Mouse (Mus musculus): ENCODE measurements around the gene Cpt1c.

The Cpt1c gene

GRCm38 (mm10) chr7:44999753-45000152 is 25.1 kb upstream of the Cpt1c start:
- no peak for DNase-seq (ENCODE audit: low spot score in 2 of 2)

DNA sequence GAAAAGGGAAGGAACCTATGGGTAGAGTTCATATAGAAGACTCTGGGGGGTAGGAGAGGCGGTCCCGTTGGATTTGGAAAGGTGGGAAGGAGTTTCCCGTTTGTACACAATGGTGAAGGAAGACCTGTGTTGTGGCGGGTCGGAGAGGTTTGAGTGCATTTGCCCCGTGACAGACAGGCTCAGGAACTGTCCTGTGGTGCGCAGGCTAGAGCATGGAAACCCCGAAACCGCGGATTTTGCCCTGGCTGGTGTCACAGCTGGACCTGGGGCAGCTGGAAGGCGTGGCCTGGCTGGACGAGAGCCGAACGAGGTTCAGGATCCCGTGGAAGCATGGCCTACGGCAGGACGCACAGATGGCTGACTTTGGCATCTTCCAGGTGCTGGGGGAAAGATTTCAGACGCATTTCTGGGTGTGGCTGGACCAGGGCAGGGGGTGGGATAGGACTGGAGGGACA is 23.9 kb upstream of the Cpt1c start, which contains the start of gene Bcl2l12:
TSS of gene Bcl2l12 (minus strand) at position 212 of the 455 bp plus-strand sequence.
- peak; percentile 44 to 52 for DNase-seq (ENCODE audit: low spot score in 2 of 2)

GRCm38 (mm10) chr7:44997940-44998428 is 23.3 kb upstream of the Cpt1c start:
- no peak for DNase-seq (ENCODE audit: low spot score in 2 of 2)

DNA sequence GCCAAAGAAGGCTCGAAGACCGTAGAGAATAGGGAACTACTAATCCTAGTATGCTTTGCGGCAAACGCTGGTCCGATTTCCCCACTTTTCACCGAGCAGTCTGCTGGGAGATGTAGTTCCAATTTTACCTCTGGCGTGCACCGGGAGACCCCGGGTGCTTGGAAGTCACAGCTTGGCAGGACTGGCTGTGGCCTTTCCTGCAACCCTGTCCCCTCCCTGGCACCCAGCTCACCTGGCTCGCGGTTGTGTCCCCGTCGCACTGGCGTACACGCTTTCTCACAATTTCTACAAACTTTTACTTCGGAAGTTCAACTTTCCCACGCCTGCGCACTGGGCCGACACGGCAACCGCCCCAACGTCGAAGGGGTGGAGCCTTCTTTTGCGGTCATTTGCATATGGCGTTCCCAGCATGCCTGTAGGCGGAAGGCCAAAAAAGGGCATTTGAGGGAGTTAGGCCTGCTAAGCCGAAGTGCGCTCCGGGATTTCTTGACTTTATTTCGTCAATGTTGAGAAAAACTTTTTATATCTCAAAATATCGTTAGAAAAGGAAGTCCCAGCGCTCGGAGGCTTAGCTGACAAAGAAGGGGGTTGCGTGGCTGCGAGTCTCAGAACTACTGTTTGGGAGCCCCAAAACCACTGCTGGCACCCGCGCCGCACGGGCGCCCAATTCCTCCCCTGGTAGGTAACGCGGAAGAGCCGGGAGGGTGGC is 22.7 kb upstream of the Cpt1c start, which contains the start of gene Irf3:
TSS of gene Irf3 (plus strand) at position 418 of the 709 bp plus-strand sequence.
- peak; percentile 96 to 98 for DNase-seq (ENCODE audit: low spot score in 2 of 2)

DNA sequence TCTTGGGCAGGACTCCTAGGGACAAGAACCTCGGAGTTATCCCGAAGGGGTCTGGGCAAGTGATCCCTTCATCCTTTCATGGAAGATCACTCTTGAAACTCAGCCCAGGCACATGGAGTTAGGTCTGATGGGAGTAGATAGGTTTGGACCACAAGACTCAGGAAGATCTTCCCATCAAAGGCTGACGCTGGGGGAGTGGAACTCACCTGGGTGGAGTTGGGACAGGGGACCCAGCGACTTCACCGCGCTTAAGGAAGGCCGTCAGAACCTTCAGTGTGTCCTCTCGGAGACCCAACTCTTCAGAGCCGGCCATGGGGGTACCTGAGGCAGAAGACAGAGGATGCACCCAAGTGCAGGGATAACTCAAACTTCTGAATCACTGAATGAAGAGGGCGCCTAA is 22.0 kb upstream of the Cpt1c start:
- DNase-seq (ENCODE audit: low spot score in 2 of 2): no peak

GRCm38 (mm10) chr7:44986879-44987718 is 12.4 kb upstream of the Cpt1c start:
- no peak for DNase-seq (ENCODE audit: low spot score in 2 of 2)

DNA sequence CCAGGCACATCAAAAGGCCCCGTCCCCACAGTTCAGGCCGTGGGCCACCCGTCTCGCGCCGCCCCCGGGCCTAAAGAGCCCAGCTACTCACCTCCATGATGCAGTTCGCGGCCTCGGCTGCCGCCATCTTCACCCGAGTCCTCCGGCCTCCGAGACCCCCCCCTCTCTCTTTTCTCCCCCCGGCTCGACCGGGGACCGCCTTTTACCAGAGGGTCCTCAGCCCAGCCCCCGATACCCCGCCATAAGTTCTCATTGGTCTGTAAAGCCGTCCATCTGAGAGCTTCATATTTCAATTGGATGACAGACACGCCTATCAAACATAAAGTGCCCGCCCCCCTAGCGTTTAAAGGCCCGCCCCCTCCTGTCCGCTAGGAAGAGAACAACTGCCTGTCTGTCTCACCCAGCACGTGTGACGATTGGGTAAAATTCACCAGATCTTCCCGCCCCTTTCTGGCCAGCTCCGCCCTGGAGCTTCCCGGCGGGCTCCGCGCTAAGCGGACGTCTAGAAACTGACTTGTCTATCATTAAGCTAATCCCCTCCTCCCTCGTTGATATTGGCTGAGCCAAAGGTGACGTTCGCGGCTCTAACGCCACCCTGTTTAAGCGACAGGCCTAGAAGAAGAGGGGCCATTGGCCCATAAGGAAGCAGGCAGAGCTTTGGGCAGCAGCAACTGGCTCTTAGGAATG is 11.7 kb upstream of the Cpt1c start, which contains the start of gene Prmt1:
TSS of gene Prmt1 (minus strand) at position 377 of the 687 bp plus-strand sequence.
- DNase-seq (ENCODE audit: low spot score in 2 of 2): peak; percentile 99 to 100

DNA sequence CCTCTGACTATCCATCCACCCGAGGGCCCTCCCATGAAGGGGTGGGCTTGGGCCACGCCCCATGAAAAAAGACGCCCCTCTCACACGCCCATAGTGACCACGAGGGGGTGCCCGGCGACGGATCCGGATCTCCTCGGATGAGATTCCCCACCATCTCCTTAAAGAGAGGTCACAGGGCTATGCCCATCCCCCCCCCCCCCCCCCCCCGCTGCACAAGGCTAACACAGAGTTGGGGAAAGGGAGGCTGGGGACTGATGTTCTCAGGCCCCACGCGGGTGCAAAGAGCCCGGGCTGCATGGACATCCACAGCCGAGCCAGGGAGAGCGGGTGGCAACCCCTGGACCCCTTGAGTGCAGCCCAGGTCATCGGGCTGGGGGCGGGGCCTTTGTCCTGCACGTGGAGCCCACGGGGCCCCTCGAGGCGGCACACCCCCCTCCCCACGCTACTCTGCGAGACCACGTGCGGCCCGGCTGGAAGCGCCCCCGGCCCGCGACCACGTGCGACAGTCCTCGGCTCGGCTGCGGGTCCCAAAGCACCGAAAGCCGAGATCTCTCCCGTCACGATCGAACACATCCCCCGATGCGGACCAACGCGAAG is 11.0 kb upstream of the Cpt1c start:
- peak; percentile 66 to 80 for DNase-seq (ENCODE audit: low spot score in 2 of 2)

GRCm38 (mm10) chr7:44984833-44985164 is 10.1 kb upstream of the Cpt1c start:
- no peak for DNase-seq (ENCODE audit: low spot score in 2 of 2)

DNA sequence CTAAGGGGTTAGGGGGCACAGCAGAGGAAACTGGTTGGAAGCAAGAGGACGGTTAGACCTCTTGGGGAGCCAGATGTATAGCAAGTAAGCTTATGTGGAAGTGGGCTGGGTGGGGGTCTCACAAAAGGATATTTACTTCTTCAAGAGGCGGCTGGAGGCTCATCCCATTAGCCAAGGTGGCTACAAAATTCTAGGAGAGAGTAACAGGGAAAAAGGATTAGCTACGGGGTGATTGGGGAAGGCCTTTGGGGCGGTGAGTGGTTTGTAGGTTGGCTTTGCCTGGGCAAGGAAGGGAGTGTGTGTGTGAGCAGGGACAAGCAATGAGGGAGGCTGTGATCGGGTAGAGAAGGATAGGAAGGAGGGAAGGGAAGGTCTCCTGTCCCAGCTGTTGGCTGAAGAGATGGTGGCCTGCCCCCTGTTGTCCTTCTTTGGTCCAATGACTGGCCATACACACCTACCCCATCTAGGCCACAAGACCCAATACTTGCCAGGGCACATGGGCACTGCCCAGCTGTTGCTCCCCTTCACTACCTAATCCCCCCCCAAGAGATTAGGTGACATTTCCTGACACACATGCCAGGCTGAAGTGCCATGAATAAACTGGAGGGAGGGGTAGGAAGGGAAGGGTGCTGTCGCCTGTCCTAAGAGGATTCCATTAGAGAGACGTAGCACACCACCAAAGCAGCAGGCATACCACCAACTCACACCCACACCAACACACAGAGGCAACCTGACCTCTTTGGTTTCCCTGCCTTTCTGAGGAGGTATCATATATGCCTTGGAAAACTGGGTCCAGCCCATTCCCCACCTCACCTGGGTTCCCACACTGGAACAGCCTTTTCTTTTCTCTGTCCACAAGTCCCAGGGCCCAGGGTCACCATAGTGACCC is 9.5 kb upstream of the Cpt1c start:
- no peak for DNase-seq (ENCODE audit: low spot score in 2 of 2)

DNA sequence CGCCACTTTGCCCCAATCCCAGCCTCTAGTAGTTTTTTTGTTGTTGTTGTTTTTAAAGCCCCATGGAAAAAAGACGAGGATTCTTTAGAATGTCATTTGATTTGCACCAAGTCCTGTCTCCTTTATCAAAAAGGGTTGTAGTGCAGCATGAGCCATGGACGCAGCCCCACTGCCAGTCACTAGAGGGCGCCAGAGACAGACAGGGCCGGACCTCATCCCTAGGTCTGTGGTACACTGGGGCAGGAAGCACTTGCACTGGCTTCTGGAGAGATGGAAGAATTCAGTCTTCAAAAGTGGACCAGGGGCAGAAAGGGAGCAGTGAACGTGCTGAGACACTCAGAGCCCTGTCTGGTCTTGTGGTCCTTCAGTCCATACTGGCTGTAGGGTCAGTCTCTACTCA is 8.4 kb upstream of the Cpt1c start:
- DNase-seq (ENCODE audit: low spot score in 2 of 2): peak; percentile 71 to 83

- DNase-seq (ENCODE audit: low spot score in 2 of 2): no peak
Measured at GRCm38 (mm10) chr7:44981539-44981938, 6.9 kb upstream of the Cpt1c start.

DNA sequence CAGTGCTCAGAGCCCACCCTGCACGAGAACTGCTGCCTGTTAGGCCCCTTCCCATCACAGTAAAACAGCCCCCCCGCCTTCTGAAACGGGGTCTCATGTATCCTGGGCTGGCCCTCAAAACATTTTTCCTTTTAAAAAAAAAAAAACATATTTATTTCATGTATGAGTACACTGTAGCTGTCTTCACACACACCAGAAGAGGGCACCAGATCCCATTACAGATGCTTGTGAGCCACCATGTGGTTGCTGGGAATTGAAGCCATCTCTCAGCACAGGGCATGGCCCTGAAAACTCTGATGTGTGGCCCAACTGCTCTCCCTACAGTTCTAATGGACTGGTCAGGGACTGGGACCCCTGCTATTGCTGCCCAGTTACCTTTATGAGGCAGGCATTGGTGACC is 3.6 kb upstream of the Cpt1c start:
- no peak for DNase-seq (ENCODE audit: low spot score in 2 of 2)

- no peak for DNase-seq (ENCODE audit: low spot score in 2 of 2)
Measured at GRCm38 (mm10) chr7:44975117-44975419, 417 bp upstream of the Cpt1c start.

- DNase-seq (ENCODE audit: low spot score in 2 of 2): no peak
Measured at GRCm38 (mm10) chr7:44973415-44974130, 1.1 kb downstream of the Cpt1c start.

- no peak for DNase-seq (ENCODE audit: low spot score in 2 of 2)
Measured at GRCm38 (mm10) chr7:44971142-44971541, 3.5 kb downstream of the Cpt1c start.

DNA sequence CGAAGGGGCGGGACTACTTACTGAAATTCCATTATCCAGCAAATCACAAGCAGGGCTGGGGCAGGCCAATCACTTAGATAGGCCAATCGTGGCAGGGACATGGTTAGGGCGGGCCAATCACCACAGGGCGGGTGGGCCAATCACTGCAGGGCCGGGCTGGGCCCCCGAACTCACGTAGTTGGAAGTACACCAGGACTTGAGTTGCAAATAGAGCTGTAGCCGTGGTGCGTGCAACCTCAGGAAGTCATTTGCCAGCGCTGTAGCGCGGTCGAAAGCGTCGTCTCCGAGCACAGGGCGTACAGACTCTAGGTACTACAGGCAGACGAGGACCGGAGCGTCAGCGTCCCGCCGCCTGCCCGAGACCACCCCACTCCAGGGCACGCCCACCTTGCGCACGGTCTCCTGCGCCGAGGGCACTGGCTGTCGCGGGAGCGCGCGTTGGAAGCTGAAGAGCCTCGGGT is 4.4 kb downstream of the Cpt1c start:
- DNase-seq (ENCODE audit: low spot score in 2 of 2): peak; percentile 86 to 89

DNA sequence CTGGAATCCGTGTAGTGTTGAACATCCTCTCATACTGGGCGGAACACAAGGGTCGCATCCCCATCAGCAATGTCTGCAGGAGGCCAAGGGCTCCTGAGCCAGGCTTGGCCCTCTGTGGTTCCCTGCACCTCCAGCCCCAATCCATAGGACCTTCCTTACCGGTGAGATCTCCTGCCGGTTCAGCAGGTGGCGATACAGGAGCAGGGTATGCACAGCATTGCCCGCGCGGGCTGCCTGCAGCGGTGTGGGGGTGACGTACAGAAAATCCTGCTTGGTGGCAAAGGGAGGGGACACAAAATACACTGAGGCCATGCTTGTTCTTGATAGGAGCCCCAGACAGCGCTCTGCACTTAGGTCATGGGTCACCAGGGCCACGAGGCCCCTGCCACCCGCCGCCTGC is 8.0 kb downstream of the Cpt1c start:
- DNase-seq (ENCODE audit: low spot score in 2 of 2): no peak

DNA sequence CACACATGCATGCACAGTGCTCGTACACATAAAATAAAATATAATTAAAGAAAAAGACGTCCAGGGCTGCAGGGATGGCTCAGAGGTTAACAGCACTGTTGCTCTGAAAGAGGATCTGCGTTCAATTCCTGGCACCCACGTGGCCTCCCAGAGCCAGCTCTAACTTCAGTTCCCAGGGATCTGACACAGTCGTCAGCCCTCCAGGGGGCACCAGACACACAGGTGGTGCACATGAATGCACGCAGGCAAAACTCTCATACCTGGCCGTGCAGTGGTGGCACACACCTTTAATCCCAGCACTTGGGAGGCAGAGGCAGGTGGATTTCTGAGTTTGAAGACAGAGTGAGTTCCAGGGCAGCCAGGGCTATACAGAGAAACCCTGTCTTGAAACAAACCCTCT is 8.7 kb downstream of the Cpt1c start:
- DNase-seq (ENCODE audit: low spot score in 2 of 2): no peak

GRCm38 (mm10) chr7:44964990-44965389 is 9.7 kb downstream of the Cpt1c start:
- DNase-seq (ENCODE audit: low spot score in 2 of 2): no peak

Data from heart, adult 9 months (tissue).